Mouse (Mus musculus) liver, embryonic 14.5 days (tissue): ENCODE measurements around the gene Itm2a. TPM values are rescaled to one million over a fixed set of nuclear protein-coding genes. Genes with fewer than 3 reads are reported as not detected.

Source experiments
- ATAC-seq: fragments of 200-750 bp; cut with Nextera tagmentation; 2 replicates; pipeline ENCODE4 v1.8.0; 2017; ENCODE audit warnings: moderate number of reproducible peaks, mild to moderate bottlenecking, moderate library complexity; ENCODE audit not compliant: insufficient read depth
- DNase-seq, 3 experiments: peaks; one replicate each; pipeline ENCODE4 v3.0.0-alpha.2; 2012 to 2013; ENCODE audit warnings: low read depth in 3 of 3, low spot score in 3 of 3
- H3K27ac ChIP-seq: fragments of 300-500 bp; sonication (generic); 2 replicates; pipeline ENCODE4 v1.5.1; 2014; ENCODE audit warnings: moderate library complexity, mild to moderate bottlenecking, control low read depth, inconsistent platforms
- H3K27me3 ChIP-seq: fragments of 300-500 bp; sonication (generic); 2 replicates; pipeline ENCODE4 v1.6.1; 2014; ENCODE audit warnings: mild to moderate bottlenecking, low read length, moderate library complexity; ENCODE audit not compliant: control insufficient read depth, insufficient read depth
- H3K36me3 ChIP-seq: fragments of 300-500 bp; sonication (generic); replicated peaks from 2 replicates; pipeline ENCODE4 v1.6.1; 2014; ENCODE audit warnings: low read depth; ENCODE audit not compliant: control insufficient read depth, insufficient read depth
- H3K4me1 ChIP-seq, 2 experiments: fragments of 200-500 bp in 1 of 2; fragments of 300-500 bp in 1 of 2; sonication (generic) in 1 of 2; replicated peaks; 2 replicates each; pipeline ENCODE4 v1.6.1; 2012 to 2014; ENCODE audit warnings: antibody characterized with exemption in 1 of 2, inconsistent platforms in 1 of 2, low read length in 1 of 2; ENCODE audit not compliant: control insufficient read depth in 2 of 2, insufficient read depth in 2 of 2
- H3K4me2 ChIP-seq: fragments of 300-500 bp; sonication (generic); 2 replicates; pipeline ENCODE4 v1.6.1; 2014; ENCODE audit warnings: low read depth, mild to moderate bottlenecking, control low read depth, moderate library complexity
- H3K4me3 ChIP-seq, 2 experiments: fragments of 200-500 bp in 1 of 2; fragments of 300-500 bp in 1 of 2; sonication (generic) in 1 of 2; 2 replicates each; pipeline ENCODE4 v1.5.1; 2012 to 2014; ENCODE audit warnings: low read depth in 2 of 2, low read length in 2 of 2, mild to moderate bottlenecking in 2 of 2, control low read depth in 1 of 2, inconsistent platforms in 1 of 2, moderate library complexity in 1 of 2; ENCODE audit not compliant: insufficient read depth in 1 of 2
- H3K9ac ChIP-seq: fragments of 300-500 bp; sonication (generic); replicated peaks from 2 replicates; pipeline ENCODE4 v1.6.1; 2014; ENCODE audit warnings: mild to moderate bottlenecking, control low read depth, moderate library complexity
- H3K9me3 ChIP-seq: fragments of 300-500 bp; sonication (generic); 2 replicates; pipeline ENCODE4 v1.6.1; 2016; ENCODE audit warnings: low read length, mixed read lengths; ENCODE audit not compliant: control insufficient read depth
- CTCF ChIP-seq: IDR thresholded peaks from 2 replicates; pipeline ENCODE4 v1.5.1; 2016; ENCODE audit warnings: antibody characterized with exemption, low read depth, control low read depth
- EP300 ChIP-seq: IDR thresholded peaks from 2 replicates; pipeline ENCODE4 v1.6.1; 2016; ENCODE audit warnings: antibody characterized with exemption, low read depth
- WGBS: fragments of 180-500 bp; shearing (Covaris S2); extraction: QIAGEN DNeasy Blood & Tissue Kit; methylation state at CpG from one replicate; pipeline ENCODE4 v1.1.7; 2014; ENCODE audit not compliant: insufficient replicate concordance; 5-methylcytosine and 5-hydroxymethylcytosine counted together
- polyA plus RNA-seq, 2 experiments: library from polyadenylated mRNA; depleted of rRNA in 1 of 2; stranded (reverse) in 1 of 2; unstranded in 1 of 2; fragments of >200 nt; fragmentation: Nextera tagmentation in 1 of 2; extraction: Ambion mirVana in 1 of 2; gene quantifications; 2 replicates each; pipeline versions ENCODE4 v1.2.1 to v1.2.3; 2012 to 2014

Gene Itm2a
- polyA plus RNA-seq (2012; rRNA removed) (41.5 and 55.4 TPM in 2 replicates), polyA plus RNA-seq (2014; fragmentation: Nextera tagmentation; extraction: Ambion mirVana) (145 and 148 TPM in 2 replicates)

GRCm38 (mm10) chrX:107402915-107403912 lies at the start of gene Itm2a:
Itm2a (minus strand) TSS chrX:107403376.
- 12% methylated on average over 28 of the region's 30 CpGs for WGBS
- TF ChIP-seq CTCF (no peak), EP300 (no peak)
- peak within 1 kb of the TSS; percentile 18 for H3K9ac ChIP-seq
- peak within 1 kb of the TSS; percentile 51 to 63 for H3K4me3 ChIP-seq
- peak in 2 of 3 experiments; percentile 1 to 6 for DNase-seq
- no peaks in the 10 kb centered on the region for H3K36me3 ChIP-seq
- peak; percentile 78 for ATAC-seq
- H3K4me1 ChIP-seq, result no peaks in the 10 kb centered on the region
- peak within 1 kb of the TSS; percentile 63 for H3K4me2 ChIP-seq
- no peaks in the 10 kb centered on the region for H3K9me3 ChIP-seq
- H3K27ac ChIP-seq, result no peak within 1 kb of the TSS
- no peaks in the 10 kb centered on the region for H3K27me3 ChIP-seq

GRCm38 (mm10) chrX:107435887-107436286 lies 32.7 kb upstream of the Itm2a start:
- Histone ChIP-seq H3K27me3 (no peaks in the 10 kb centered on the region), H3K9me3 (no peaks in the 10 kb centered on the region), H3K4me2 (no peak overlapping the region), H3K4me1 (no peaks in the 10 kb centered on the region), H3K27ac (no peak overlapping the region), H3K36me3 (no peaks in the 10 kb centered on the region), H3K9ac (no peak overlapping the region), H3K4me3 (no peak overlapping the region)
- WGBS, result 0% methylated on average over 2 of the region's 2 CpGs
- no peak for ATAC-seq
- DNase-seq, result peak in 1 of 3 experiments; percentile 0
- TF ChIP-seq EP300 (no peak), CTCF (peak; percentile 26; the same call in 1 of the 2 replicates)

GRCm38 (mm10) chrX:107421304-107421703 lies 18.1 kb upstream of the Itm2a start:
- ATAC-seq, result no peak
- no peaks in the 10 kb centered on the region for H3K9me3 ChIP-seq
- no peaks in the 10 kb centered on the region for H3K36me3 ChIP-seq
- WGBS, result 60% methylated on average over 2 of the region's 2 CpGs
- TF ChIP-seq CTCF (no peak), EP300 (no peak)
- H3K4me3 ChIP-seq, result no peak overlapping the region
- no peak overlapping the region for H3K27ac ChIP-seq
- H3K9ac ChIP-seq, result no peak overlapping the region
- H3K4me1 ChIP-seq, result no peaks in the 10 kb centered on the region
- no peaks in the 10 kb centered on the region for H3K27me3 ChIP-seq
- no peak overlapping the region for H3K4me2 ChIP-seq
- DNase-seq, result no peak

GRCm38 (mm10) chrX:107417345-107417744 lies 14.2 kb upstream of the Itm2a start:
- no peak for TF ChIP-seq EP300
- no peak for TF ChIP-seq CTCF
- H3K27me3 ChIP-seq, result no peaks in the 10 kb centered on the region
- H3K9ac ChIP-seq, result no peak overlapping the region
- H3K4me2 ChIP-seq, result no peak overlapping the region
- H3K9me3 ChIP-seq, result no peaks in the 10 kb centered on the region
- H3K27ac ChIP-seq, result no peak overlapping the region
- H3K4me3 ChIP-seq, result no peak overlapping the region
- H3K36me3 ChIP-seq, result no peaks in the 10 kb centered on the region
- ATAC-seq (no peak), DNase-seq (no peak)
- no peaks in the 10 kb centered on the region for H3K4me1 ChIP-seq
- 53% methylated on average over 3 of the region's 3 CpGs for WGBS

- DNase-seq, result no peak
These were observed 12.8 kb upstream of the Itm2a start for GRCm38 (mm10) chrX:107415999-107416398.

More at GRCm38 (mm10) chrX:107415999-107416398, 12.8 kb upstream of the Itm2a start:
- H3K9ac ChIP-seq, result no peak overlapping the region
- ATAC-seq, result no peak
- no peak overlapping the region for H3K4me2 ChIP-seq
- no peak overlapping the region for H3K27ac ChIP-seq
- no peaks in the 10 kb centered on the region for H3K4me1 ChIP-seq
- H3K36me3 ChIP-seq, result no peaks in the 10 kb centered on the region
- no peaks in the 10 kb centered on the region for H3K27me3 ChIP-seq
- TF ChIP-seq EP300 (no peak), CTCF (no peak)
- WGBS, result 60% methylated on average over 1 of the region's 1 CpGs
- H3K9me3 ChIP-seq, result no peaks in the 10 kb centered on the region
- H3K4me3 ChIP-seq, result no peak overlapping the region
